Mouse (Mus musculus) adrenal gland, postnatal 14 days (tissue): ENCODE measurements around the gene Tyw1. TPM values are rescaled to one million over a fixed set of nuclear protein-coding genes. Genes with fewer than 3 reads are reported as not detected.

Source experiments
- DNase-seq: peaks from one replicate; pipeline ENCODE4 v3.0.0; 2021; ENCODE audit warnings: mixed read lengths
- total RNA-seq: library from RNA; stranded (reverse); gene quantifications from 2 replicates; pipeline ENCODE4 v1.2.3, GENCODE M21; 2021

Gene Tyw1
- total RNA-seq, 1 experiment from 2014 or later, result 24.4 TPM

DNA sequence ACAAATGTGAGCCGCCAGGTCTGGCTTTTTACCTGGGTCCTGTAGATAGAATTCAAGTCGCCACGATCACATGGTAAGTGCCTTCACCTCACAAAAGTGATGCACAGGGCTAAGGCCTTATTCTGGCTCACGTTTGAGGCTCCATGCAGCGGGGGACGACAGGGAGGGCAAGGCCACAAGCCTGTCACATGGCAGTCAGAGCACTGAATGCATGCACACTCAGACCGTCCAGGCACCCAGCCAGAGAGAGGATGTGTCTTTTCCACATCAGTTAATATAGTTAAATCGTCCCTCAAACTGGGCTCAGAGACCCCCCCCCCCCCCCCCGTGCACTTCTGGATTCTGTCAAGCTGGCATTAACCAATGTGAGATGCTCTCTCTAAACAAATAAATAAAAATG lies 60.9 kb downstream of the Tyw1 start:
- peak; percentile 72 for DNase-seq

DNA sequence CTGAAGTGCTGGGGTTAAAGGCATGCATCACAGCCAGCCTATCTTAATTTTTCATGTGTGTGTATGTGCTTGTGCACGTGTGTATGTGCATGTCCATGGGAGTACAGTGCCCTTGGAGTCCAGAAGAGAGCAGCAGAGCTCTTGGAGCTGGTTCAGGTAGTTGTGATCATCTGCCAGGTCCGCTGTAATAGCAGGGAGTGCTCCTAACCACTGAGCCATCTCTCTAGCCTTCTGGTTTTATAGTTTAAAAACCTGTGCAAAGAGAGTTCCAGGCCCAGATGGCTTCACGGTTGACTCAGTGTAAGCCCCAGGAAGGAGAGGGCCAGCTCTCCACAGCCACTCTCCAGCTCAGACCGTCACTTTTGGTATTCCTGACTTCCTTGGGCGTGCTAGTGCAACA lies 64.4 kb downstream of the Tyw1 start:
- no peak for DNase-seq

DNA sequence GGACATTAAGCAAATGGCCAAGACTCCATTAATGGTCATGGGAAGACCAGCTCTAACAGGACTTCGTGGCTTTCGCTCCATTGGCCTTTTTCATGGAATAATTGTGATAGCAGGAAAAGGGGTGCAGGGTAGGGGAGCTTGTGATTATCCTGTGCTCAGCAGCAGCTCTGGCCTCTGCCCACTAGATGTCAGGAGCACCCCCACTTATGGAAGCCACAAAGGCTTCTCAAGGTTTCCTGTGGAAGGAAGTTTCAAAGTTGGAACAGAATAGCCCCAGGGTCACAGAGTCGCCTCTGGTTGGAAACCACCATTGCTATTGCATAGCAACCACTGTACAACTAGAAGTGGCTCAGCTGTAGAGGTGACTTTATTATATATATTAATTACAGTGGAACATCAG lies 65.1 kb downstream of the Tyw1 start:
- peak; percentile 77 for DNase-seq

DNA sequence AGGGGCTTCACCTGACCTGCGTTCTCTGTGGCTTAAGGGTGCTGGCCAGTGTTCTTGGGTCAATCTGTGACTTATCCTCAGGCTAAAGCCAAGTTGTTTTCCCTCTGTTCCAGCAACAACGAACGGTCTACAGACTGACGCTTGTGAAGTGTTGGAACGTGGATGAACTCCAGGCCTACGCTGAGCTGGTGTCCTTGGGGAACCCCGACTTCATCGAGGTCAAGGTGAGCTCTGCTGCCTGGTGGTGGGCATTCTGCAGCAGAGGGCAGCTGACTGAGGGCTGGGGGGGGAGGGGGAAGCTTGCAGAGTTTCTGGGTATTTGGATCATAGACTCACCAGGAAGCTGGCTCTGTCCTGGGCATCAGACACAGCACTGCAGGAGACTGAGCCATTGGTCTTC lies 70.1 kb downstream of the Tyw1 start:
- peak; percentile 36 for DNase-seq

DNA sequence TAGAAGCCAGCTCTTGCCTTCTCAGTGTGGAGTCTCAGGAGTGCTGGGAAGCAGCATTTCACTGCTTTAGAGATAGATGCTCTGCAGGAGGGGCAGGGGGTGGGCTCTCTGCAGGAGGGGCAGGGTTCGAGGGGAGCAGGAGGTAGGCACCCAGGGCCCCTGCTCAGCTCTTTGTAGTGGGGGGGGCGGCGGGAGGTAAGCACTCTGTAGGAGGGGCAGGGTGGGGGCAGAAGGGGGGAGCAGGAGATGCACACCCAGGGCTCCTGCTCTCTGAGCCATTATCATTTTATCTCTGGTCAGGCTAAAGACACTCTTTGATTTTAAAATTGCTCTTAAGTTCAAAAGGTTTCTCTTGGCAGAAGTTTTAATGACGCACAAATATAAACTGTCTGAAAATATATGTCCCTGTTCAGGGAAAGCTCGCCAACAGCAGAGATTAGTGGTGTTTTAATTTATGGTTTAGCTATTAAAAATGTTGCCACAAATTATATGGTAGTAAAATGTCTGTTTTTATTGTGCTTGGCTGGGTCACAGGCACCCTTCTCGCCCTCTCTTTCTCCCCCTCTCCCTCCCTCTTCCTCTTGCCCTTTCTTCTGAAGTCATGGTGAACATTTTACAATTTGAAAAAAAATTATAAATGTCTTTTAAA lies 72.3 kb downstream of the Tyw1 start:
- peak; percentile 21 for DNase-seq

DNA sequence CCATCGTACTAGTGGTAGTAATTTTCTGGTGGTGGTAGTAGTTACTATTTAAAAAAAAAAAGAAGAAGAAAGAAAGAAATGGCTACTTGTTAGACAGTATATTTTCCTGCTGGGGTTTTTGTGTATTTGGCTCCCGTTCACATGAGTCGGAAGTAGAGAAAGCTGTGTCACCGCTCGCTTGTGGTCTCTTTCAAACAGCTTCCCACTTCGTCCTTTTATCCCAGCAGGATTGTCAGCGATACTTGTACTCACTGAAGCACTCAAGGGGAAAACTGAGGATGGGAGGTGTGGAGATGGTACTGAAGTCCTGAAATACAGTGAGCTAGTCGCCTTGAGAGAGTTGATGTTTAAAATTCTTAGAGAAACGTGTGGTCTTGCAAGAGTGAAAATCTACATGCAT lies 72.9 kb downstream of the Tyw1 start:
- DNase-seq, result no peak

DNA sequence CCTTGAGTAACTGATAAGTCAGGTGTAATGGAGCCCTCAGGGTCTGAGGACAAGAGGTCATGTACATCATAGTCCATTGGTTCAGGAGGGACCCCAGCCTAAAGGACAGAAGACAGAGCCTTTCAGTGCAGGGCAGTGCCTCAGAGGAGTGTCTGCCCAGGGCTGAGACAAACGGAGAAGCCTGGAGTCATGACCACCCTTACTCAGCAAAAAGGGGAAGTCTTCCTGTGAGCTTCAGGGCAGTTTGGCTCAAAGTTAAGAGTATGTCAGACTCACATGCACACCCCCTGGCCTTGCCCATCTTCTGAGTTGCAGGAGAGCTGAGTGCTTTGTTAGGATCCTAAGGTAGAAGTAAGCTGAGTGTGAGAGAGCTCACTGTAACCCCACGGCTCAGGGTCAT lies 74.5 kb downstream of the Tyw1 start:
- DNase-seq, result no peak

DNA sequence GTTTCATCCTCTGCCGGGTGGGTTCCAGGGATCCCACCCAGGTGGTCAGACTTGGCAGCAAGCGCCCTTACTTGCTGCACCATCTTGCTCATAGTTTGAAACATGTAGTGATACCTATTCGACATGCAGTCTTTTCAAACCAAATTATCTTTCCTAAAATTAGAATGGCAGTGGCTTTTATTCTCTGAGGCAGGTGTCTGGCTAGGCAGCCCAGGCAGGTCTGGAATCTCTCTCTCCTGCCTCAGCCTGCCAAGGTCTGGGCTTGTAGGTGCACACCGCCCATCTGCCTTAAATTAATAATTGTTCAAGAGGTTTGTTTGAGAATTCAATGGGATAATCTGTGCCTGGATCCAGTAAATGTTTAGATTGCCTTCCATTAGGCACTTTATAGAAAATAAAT lies 75.4 kb downstream of the Tyw1 start:
- DNase-seq, result no peak

DNA sequence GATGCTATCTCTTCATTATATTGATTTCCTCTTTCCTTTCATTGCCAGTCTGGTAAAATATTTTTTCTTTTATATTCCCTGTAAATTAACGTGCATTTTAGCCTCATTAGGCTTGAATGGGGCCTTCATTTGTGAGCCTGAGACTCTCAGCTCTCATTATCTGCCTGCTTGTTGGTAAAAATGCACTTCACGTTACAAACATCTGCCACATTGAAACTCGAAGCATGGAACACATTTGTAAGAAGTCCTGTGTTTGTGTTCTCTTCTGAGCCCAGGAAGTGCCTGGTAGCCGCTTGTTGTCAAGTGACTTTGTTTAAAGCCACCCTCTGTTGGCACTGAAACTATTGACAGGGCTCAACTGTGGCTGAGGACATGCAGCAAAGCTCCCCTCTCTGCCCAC lies 75.8 kb downstream of the Tyw1 start:
- DNase-seq, result no peak

DNA sequence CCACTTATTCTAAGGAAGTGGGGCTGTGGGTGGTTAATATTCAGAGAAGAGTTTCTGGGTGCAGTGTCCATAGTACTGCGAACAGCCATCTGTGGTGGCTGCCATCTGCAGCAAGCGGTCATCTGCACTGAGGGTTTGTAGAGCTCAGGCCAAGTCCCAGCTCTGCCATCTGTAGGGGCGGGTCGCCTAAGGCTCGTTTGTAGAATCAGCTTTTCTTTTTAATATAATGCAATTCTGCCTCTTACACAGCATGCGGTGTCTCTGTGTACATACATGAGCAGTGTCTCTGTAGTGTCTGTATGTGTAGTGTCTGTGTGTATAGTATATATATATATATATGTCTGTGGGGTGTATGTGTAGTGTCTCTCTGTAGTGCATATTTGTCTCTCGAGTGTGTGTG lies 78.1 kb downstream of the Tyw1 start:
- DNase-seq, result no peak

DNA sequence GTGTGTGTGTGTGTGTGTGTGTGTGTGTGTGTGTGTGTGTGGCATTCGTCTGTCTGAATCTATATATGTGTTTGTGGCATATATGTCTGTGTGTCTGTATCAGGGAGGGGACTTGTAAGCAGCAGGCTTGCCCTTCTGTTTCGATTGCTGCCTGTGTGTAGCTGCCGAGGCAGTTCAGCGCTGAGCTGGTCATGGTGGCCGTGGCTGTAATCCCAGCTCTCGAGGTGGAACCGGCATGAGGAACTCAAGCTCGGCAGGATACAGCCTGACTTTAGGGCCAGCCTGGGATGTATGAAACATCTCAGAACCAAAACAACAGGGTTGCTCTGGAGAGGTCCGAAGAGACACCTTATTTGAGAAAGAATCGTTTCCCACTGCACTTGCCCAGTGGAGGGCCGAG lies 78.6 kb downstream of the Tyw1 start:
- DNase-seq, result no peak

DNA sequence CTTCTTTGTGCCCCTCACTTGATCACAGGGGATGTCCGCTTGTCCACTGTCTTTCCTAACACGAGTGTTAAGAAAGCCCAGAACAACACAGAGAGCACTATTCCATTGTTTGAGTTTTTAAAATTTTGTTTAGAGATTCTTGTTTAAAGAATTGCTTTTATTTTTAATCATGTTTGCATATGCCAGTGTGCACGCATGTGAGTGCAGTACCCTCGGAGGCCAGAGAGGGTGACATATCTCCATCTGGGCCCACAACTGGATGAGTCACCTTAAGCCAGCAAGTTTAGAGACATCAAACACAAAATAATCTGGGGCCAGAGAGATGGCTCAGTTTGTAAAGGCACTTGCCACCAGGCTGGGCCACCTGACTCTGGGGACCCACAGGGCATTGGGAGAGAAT lies 80.0 kb downstream of the Tyw1 start:
- no peak for DNase-seq

DNA sequence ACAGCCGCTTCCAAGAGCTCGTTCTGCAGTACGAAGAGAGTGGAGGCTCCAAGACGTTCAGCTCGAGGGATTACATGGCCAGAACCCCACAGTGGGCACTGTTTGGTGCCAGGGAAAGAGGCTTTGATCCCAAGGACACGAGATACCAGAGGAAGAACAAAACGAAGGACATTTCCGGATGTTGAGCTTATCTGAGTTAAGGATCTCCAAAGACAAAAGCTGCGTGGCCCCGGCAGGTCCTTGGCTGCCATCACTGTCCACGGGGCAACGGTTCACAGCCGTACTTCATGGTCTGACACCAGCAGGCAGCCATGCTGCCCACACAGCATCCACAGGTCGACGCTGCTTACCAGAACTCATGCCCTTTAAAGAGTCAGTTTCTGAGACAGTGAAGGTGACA lies 85.2 kb downstream of the Tyw1 start:
- DNase-seq, result peak; percentile 66

DNA sequence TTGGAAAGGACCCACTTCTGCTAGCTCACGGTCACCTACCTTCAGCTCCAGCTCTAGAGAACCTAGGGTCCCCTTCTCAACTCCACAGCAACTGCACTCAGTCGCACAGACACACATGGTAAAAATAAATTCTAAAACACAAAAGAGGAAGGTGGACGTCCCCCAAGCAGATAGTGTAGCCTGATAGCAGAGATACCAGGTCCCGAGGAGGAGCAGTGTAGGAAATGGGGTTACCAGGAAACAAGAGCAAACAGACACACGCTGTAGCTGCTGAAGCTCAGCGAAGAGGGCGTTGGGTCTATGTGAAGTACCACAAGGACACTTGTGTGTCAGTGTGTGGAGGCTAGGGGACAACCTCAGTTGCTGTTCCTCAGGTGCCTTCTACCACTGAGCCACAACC lies 89.6 kb downstream of the Tyw1 start:
- DNase-seq, result no peak

DNA sequence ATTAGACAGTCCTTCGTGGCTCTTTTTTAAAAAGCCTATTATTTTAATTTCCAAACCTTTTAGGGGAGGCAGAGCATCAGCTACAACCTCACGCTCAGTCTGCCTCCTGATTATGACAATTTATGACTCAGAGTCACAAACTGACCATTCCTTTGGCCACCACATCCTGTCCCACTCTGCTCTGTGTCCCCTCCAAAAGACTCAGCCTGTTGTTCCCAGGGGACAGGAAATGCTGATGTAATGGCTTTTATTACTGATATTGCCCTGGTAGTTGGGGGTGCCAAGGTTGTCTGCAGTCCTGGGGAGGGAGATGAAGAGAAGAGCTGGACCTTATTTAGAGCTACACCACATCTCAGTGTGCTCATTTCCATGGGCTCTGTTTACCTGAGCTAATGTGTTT lies 90.5 kb downstream of the Tyw1 start:
- DNase-seq, result no peak

DNA sequence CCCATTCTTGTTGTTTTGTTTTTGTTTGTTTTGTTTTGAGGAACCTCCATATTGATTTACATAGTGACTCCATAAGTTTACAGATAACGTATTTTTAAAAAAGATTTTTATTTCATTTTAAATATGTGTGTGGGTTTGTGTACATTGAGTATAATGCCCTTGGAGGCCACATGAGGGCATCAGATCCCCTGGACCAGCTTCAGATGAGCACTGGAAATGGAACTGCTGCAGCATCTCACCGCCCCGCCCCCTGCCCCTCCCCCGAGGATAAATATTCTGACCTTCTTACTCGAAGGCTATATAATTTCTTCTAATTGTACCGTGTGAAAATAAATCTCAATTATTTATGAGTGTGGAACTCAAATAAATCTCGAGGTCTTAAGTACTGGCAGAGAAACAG lies 99.8 kb downstream of the Tyw1 start:
- no peak for DNase-seq

DNA sequence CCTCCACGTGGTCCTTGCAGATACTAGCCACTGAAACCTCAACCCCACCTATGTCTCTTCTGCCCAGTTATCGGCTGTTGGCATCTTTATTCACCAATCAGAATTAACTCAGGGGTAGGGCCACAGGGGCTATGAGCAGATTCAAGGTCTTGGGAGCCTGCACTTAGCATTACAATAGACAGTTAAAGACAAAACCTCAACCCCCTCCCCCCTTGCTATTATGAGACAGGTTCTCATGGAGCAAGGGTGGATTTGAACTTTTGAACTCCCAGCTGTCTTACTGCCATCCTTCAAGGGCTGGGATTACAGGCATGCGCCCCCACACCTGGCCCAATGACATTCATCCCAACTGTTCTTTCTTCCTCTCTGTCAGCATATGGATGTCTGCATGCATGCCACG lies 107.7 kb downstream of the Tyw1 start:
- no peak for DNase-seq

DNA sequence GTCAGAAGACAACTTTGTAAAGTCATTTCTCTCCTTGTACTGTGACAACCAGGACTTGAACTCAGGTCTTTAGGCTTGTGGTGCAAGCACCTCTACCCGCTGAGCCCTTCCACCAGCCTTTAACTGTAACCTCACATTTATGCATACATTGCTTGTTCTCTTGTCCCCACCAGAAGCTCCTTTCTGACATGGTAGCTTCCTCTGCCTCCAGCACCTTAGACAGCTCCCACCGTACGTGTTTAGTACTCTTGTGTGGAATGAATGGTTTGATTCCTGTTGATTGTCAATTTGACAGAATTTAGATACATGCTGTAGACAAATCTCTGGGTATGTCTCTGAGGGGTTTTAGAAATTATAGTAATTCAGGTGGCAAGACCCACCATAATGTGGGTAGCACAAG lies 108.4 kb downstream of the Tyw1 start:
- DNase-seq, result peak; percentile 45

DNA sequence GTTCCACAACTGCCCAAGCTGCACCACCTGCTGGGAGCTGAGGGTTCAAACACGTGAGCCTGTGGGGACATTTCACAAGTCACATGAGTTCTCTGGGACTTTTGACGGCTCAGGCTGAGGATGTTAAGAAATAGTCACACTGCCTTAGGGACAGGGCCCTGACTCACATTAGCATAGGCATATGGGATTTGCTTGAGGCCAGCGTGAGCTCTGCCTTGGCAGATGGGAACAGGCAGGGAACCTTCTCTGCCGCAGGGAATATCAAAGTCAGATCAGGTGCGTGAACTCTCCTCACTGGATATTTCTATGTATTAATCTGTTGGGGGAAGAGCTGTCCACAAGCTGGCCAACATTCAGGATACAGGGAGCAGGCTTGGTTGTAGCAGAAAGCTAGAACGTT lies 112.8 kb downstream of the Tyw1 start:
- DNase-seq, result no peak

DNA sequence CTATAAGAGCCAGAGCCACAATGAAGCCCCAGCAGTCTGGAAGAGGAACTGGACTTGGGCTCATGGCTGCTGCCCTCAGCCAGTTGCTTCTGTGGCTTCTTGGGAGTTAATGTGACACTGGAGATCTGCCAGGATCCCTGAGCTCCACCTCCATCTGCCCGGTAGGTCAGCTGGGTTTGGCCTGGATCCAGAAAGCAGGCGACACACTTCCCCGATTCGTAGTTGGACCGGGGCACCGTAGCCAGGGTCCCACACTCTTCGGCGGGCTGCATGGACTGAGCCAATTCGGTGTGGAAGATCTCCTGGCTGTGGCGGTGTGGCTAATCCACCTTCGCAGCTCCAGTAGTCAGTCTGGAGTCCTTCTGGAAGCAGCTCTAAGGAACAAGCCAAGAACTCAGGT lies 113.8 kb downstream of the Tyw1 start, which contains the start of gene Caln1:
TSS of gene Caln1 (plus strand) at position 219 of the 400 bp plus-strand sequence.
- peak; percentile 80 for DNase-seq

DNA sequence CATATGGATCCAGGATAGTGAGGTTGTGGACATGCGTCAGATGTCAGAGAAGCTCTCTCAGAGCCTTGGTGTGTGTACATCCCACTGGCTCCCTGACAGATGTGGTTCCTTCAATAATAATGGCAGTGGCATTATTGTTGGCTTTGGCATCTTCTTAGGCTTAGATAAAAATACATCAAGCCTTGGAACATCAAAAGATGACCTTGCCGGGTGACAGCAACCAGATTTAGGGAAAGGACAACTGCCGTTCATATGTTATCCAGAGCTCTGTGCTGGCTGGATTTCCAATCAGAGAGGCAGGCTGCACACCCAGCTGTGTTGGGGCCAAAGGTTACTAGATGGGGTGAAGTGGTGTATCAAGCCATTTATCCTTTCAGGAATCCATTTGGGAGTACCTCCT lies 120.0 kb downstream of the Tyw1 start:
- DNase-seq, result peak; percentile 61

DNA sequence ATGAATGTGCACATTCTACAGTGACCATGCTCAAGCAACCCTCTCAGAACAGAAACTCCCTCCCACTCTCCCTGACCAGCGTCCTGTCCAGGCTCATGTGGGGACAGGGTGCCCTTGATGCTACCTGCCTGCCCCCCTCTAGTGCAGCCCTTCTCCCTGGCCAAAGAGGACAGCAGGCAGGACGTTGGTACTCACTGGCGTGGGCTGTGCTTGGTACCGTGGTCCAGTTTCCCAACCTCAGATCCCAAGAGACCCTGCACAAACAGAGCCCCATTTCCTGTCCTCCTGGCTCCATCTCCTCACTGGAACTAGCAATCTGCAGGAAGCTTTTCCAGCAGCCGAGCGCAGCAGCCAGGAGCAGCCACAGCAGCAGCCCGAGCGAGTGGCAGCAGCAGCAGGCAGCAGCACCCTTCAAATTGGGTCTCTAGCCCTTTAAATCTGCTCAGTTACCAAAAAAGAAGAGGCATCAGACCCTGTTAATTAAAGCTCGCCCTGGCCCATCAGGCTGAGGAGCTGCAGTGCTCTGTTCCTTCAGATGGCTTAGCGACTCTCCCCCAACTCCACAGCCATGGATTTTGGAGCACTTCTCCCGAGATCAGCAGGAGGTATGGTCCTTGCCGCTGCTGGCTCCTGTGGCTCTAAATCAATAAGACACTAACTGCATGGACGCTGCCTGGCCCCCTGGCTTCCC lies 128.9 kb downstream of the Tyw1 start, which contains the start of gene A330070K13Rik:
TSS of gene A330070K13Rik (minus strand) at position 410 of the 691 bp plus-strand sequence.
- peak; percentile 10 for DNase-seq

DNA sequence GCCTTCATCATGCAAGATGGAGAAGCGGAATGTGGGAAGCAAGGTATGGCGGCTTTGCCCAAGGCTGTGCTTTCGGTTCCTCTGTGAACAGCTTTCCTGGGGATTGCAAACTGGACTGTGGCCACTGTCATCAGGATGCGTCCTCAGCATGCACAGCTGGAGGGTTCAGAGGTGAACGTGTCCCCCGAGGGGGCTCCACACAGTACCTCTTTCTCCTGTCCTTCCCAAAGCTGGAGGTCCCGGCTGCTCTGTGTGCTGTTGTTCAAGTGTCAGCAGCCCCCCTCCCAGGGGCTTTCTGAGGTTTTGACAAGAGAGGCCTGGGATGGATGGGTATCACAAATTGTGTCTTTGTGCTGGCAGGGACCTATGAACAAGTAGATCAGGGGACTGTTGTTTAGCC lies 131.0 kb downstream of the Tyw1 start:
- DNase-seq, result no peak
